Mouse (Mus musculus) liver, adult 2 months (tissue): Measurements from ENCODE around the gene Cdkn1a. TPM values are rescaled to one million over a fixed set of nuclear protein-coding genes. Genes with fewer than 3 reads are reported as not detected.
A peak's percentile ranks its signal among the peaks of the same experiment; 100 is the strongest.

ENCODE experiments used
- DNase-seq: peaks from one replicate; pipeline ENCODE4 v3.0.0-alpha.2; 2011; ENCODE audit warnings: low read depth, low spot score; ENCODE audit errors: extremely low read depth
- H3K27ac ChIP-seq: fragments of 200-500 bp; replicated peaks from 2 replicates; pipeline ENCODE4 v1.5.1; 2012; ENCODE audit warnings: low read depth, mild to moderate bottlenecking, control low read depth, inconsistent platforms, low read length; ENCODE audit not compliant: insufficient read depth
- H3K27me3 ChIP-seq: fragments of 200-500 bp; 2 replicates; pipeline ENCODE4 v1.6.1; 2012; ENCODE audit warnings: mild to moderate bottlenecking, moderate library complexity, low read length, inconsistent platforms; ENCODE audit not compliant: control insufficient read depth, insufficient read depth
- H3K36me3 ChIP-seq: fragments of 200-500 bp; 2 replicates; pipeline ENCODE4 v1.6.1; 2012; ENCODE audit warnings: low read length, inconsistent platforms; ENCODE audit not compliant: control insufficient read depth, insufficient read depth
- H3K4me1 ChIP-seq: fragments of 200-500 bp; 2 replicates; pipeline ENCODE4 v1.6.1; 2011; ENCODE audit warnings: low read length; ENCODE audit not compliant: control insufficient read depth, insufficient read depth
- H3K4me3 ChIP-seq: fragments of 200-500 bp; 2 replicates; pipeline ENCODE4 v1.5.1; 2011; ENCODE audit warnings: low read depth, mild to moderate bottlenecking, control low read depth, low read length, moderate library complexity; ENCODE audit not compliant: insufficient read depth
- H3K79me2 ChIP-seq: fragments of 200-500 bp; 2 replicates; pipeline ENCODE4 v1.6.1; 2012; ENCODE audit warnings: inconsistent platforms, mild to moderate bottlenecking, low read length, moderate library complexity; ENCODE audit not compliant: control insufficient read depth, insufficient read depth
- H3K9ac ChIP-seq: fragments of 200-500 bp; 2 replicates; pipeline ENCODE4 v1.6.1; 2012; ENCODE audit warnings: low read depth, mild to moderate bottlenecking, control low read depth, inconsistent platforms, low read length
- CTCF ChIP-seq: fragments of 200-500 bp; IDR thresholded peaks from 2 replicates; pipeline ENCODE4 v1.5.1; 2011; ENCODE audit warnings: low read depth, low read length, control low read depth
- POLR2A ChIP-seq: fragments of 200-500 bp; IDR thresholded peaks from 2 replicates; pipeline ENCODE4 v1.6.1; 2011; ENCODE audit warnings: low read length, control low read depth; ENCODE audit not compliant: insufficient read depth; ENCODE audit errors: extremely low read depth
- WGBS: fragments of 180-500 bp; shearing (Covaris S2); methylation state at CpG from one replicate; pipeline ENCODE4 v1.1.7; 2018; 5-methylcytosine and 5-hydroxymethylcytosine counted together
- polyA plus RNA-seq: library from polyadenylated mRNA; depleted of rRNA; stranded (reverse); fragments of >200 nt; gene quantifications from 2 replicates; pipeline ENCODE4 v1.2.3, GENCODE M21; 2012
- total RNA-seq: library from RNA; depleted of rRNA; stranded (reverse); fragments of >200 nt; gene quantifications from 2 replicates; pipeline ENCODE4 v1.2.3, GENCODE M21; 2014

The Cdkn1a gene
- total and polyA plus RNA-seq, 2 experiments, result 0.37 to 6.9 TPM

- Histone ChIP-seq H3K27ac (peak overlapping the region; percentile 50; the same call in 1 of the 2 replicates), H3K36me3 (peaks cover 19% of the 10 kb centered on the region)
- WGBS, result 30% methylated on average over 12 of the region's 12 CpGs
Observed at GRCm38 (mm10) chr17:29045741-29046530, 44.8 kb upstream of the Cdkn1a start.

GRCm38 (mm10) chr17:29046863-29047262 lies 43.9 kb upstream of the Cdkn1a start:
- H3K36me3 ChIP-seq, result peaks cover 16% of the 10 kb centered on the region
- TF ChIP-seq POLR2A, result no peak
- no peak for TF ChIP-seq CTCF
- no peak overlapping the region for H3K9ac ChIP-seq
- DNase-seq, result no peak
- 70% methylated on average over 3 of the region's 3 CpGs for WGBS
- no peaks in the 10 kb centered on the region for H3K79me2 ChIP-seq
- H3K4me1 ChIP-seq, result peaks cover 32% of the 10 kb centered on the region
- H3K27me3 ChIP-seq, result no peaks in the 10 kb centered on the region
- no peak overlapping the region for H3K27ac ChIP-seq
- H3K4me3 ChIP-seq, result no peak overlapping the region

More at GRCm38 (mm10) chr17:29045741-29046530, 44.8 kb upstream of the Cdkn1a start:
- Histone ChIP-seq H3K4me1 (peaks cover 32% of the 10 kb centered on the region), H3K79me2 (no peaks in the 10 kb centered on the region), H3K4me3 (no peak overlapping the region), H3K27me3 (no peaks in the 10 kb centered on the region), H3K9ac (no peak overlapping the region)
- DNase-seq, result peak; percentile 97
- TF ChIP-seq POLR2A, result no peak
- TF ChIP-seq CTCF, result no peak

- H3K9ac ChIP-seq, result no peak overlapping the region
- no peak overlapping the region for H3K27ac ChIP-seq
- WGBS, result 90% methylated on average over 3 of the region's 3 CpGs
- no peaks in the 10 kb centered on the region for H3K79me2 ChIP-seq
- H3K36me3 ChIP-seq, result peaks cover 12% of the 10 kb centered on the region
- no peaks in the 10 kb centered on the region for H3K27me3 ChIP-seq
- peaks cover 32% of the 10 kb centered on the region for H3K4me1 ChIP-seq
- DNase-seq, result no peak
- TF ChIP-seq CTCF (no peak), POLR2A (no peak)
- no peak overlapping the region for H3K4me3 ChIP-seq
Observed at GRCm38 (mm10) chr17:29047697-29048514, 42.9 kb upstream of the Cdkn1a start.

GRCm38 (mm10) chr17:29048748-29049507 lies 41.8 kb upstream of the Cdkn1a start:
- peaks cover 4% of the 10 kb centered on the region for H3K36me3 ChIP-seq
- no peak overlapping the region for H3K9ac ChIP-seq
- H3K27me3 ChIP-seq, result no peaks in the 10 kb centered on the region
- WGBS, result 20% methylated on average over 13 of the region's 13 CpGs
- H3K79me2 ChIP-seq, result no peaks in the 10 kb centered on the region
- peaks cover 35% of the 10 kb centered on the region for H3K4me1 ChIP-seq
- H3K27ac ChIP-seq, result no peak overlapping the region
- H3K4me3 ChIP-seq, result no peak overlapping the region
- no peak for DNase-seq
- TF ChIP-seq POLR2A (no peak), CTCF (peak; percentile 92)

- Histone ChIP-seq H3K36me3 (peaks cover 4% of the 10 kb centered on the region), H3K27me3 (no peaks in the 10 kb centered on the region), H3K79me2 (no peaks in the 10 kb centered on the region), H3K4me3 (no peak overlapping the region), H3K9ac (no peak overlapping the region), H3K27ac (no peak overlapping the region), H3K4me1 (peaks cover 35% of the 10 kb centered on the region)
- DNase-seq, result no peak
- 52% methylated on average over 5 of the region's 5 CpGs for WGBS
- no peak for TF ChIP-seq POLR2A
- no peak for TF ChIP-seq CTCF
Observed at GRCm38 (mm10) chr17:29049508-29049889, 41.3 kb upstream of the Cdkn1a start.
